Mouse (Mus musculus) lung, adult 2 months (tissue): ENCODE data around the gene Pard6b. TPM values are rescaled to one million over a fixed set of nuclear protein-coding genes. Genes with fewer than 3 reads are reported as not detected.

Experiments
- DNase-seq: peaks from one replicate; pipeline ENCODE4 v3.0.0; 2022
- H3K4me1 ChIP-seq: fragments of 200-500 bp; 2 replicates; pipeline ENCODE4 v1.6.1; 2011; ENCODE audit warnings: low read length; ENCODE audit not compliant: control insufficient read depth, insufficient read depth
- H3K4me3 ChIP-seq: fragments of 200-500 bp; replicated peaks from 2 replicates; pipeline ENCODE3; 2011; ENCODE audit warnings: low read depth, mild to moderate bottlenecking, control low read depth, low read length; ENCODE audit errors: extremely low read depth
- CTCF ChIP-seq: fragments of 200-500 bp; IDR thresholded peaks from 2 replicates; pipeline ENCODE4 v1.5.1; 2011; ENCODE audit warnings: mild to moderate bottlenecking, low read length, control low read depth; ENCODE audit not compliant: insufficient read depth
- POLR2A ChIP-seq: fragments of 200-500 bp; IDR thresholded peaks from 2 replicates; pipeline ENCODE4 v1.6.1; 2011; ENCODE audit warnings: low read depth, mild to moderate bottlenecking, control low read depth, low read length, borderline replicate concordance; ENCODE audit errors: extremely low read depth
- WGBS: fragments of 180-500 bp; shearing (Covaris S2); methylation state at CpG from one replicate; pipeline ENCODE4 v1.1.7; 2018; 5-methylcytosine and 5-hydroxymethylcytosine counted together
- polyA plus RNA-seq: library from polyadenylated mRNA; depleted of rRNA; stranded (reverse); fragments of >200 nt; gene quantifications from 2 replicates; pipeline ENCODE4 v1.2.3, GENCODE M21; 2012; rRNA removed

The Pard6b gene
- 51.6 and 60.1 TPM in 2 replicates for polyA plus RNA-seq

- WGBS = 1% methylated on average over 94 of the region's 110 CpGs
- Histone ChIP-seq H3K4me3 (peak within 1 kb of the TSS; percentile 74), H3K4me1 (peaks cover 2% of the 10 kb centered on the region; the same call in 1 of the 2 replicates)
- peak; percentile 91 for DNase-seq
- TF ChIP-seq CTCF (no peak), POLR2A (peak; percentile 52; the same call in 1 of the 2 replicates)
Measured at GRCm38 (mm10) chr2:168080431-168081246, at the start of gene Pard6b. TSS of gene Pard6b (plus strand) at chr2:168081004.

- WGBS = 96% methylated on average over 2 of the region's 2 CpGs
- H3K4me3 ChIP-seq = no peak overlapping the region
- no peak for DNase-seq
- no peaks in the 10 kb centered on the region for H3K4me1 ChIP-seq
- TF ChIP-seq CTCF (no peak), POLR2A (no peak)
Measured at GRCm38 (mm10) chr2:168031842-168032241, 49.0 kb upstream of the Pard6b start.

GRCm38 (mm10) chr2:168033905-168034304, 46.9 kb upstream of the Pard6b start:
- DNase-seq = no peak
- H3K4me3 ChIP-seq = no peak overlapping the region
- no peaks in the 10 kb centered on the region for H3K4me1 ChIP-seq
- 74% methylated on average over 10 of the region's 10 CpGs for WGBS
- no peak for TF ChIP-seq CTCF
- no peak for TF ChIP-seq POLR2A

- Histone ChIP-seq H3K4me1 (no peaks in the 10 kb centered on the region), H3K4me3 (no peak overlapping the region)
- 94% methylated on average over 6 of the region's 6 CpGs for WGBS
- TF ChIP-seq POLR2A (no peak), CTCF (no peak)
- DNase-seq = no peak
Measured at GRCm38 (mm10) chr2:168035907-168036306, 44.9 kb upstream of the Pard6b start.

GRCm38 (mm10) chr2:168037063-168037462, 43.7 kb upstream of the Pard6b start:
- TF ChIP-seq POLR2A = no peak
- no peak for TF ChIP-seq CTCF
- H3K4me3 ChIP-seq = no peak overlapping the region
- no peaks in the 10 kb centered on the region for H3K4me1 ChIP-seq
- no peak for DNase-seq
- WGBS = 43% methylated on average over 3 of the region's 3 CpGs

GRCm38 (mm10) chr2:168040751-168041150, 40.1 kb upstream of the Pard6b start:
- 72% methylated on average over 3 of the region's 3 CpGs for WGBS
- TF ChIP-seq POLR2A = no peak
- no peak for TF ChIP-seq CTCF
- DNase-seq = no peak
- Histone ChIP-seq H3K4me1 (no peaks in the 10 kb centered on the region), H3K4me3 (no peak overlapping the region)

GRCm38 (mm10) chr2:168042019-168042418, 38.8 kb upstream of the Pard6b start:
- no peak for TF ChIP-seq CTCF
- no peak for TF ChIP-seq POLR2A
- 82% methylated on average over 6 of the region's 6 CpGs for WGBS

GRCm38 (mm10) chr2:168044681-168045287, 36.0 kb upstream of the Pard6b start:
- Histone ChIP-seq H3K4me3 (no peak overlapping the region), H3K4me1 (no peaks in the 10 kb centered on the region)
- DNase-seq = no peak
- no peak for TF ChIP-seq POLR2A
- TF ChIP-seq CTCF = no peak
- WGBS = 83% methylated on average over 10 of the region's 10 CpGs

More at GRCm38 (mm10) chr2:168042019-168042418, 38.8 kb upstream of the Pard6b start:
- Histone ChIP-seq H3K4me1 (no peaks in the 10 kb centered on the region), H3K4me3 (no peak overlapping the region)
- DNase-seq = no peak

GRCm38 (mm10) chr2:168045357-168045756, 35.4 kb upstream of the Pard6b start:
- H3K4me3 ChIP-seq = no peak overlapping the region
- 72% methylated on average over 13 of the region's 13 CpGs for WGBS
- H3K4me1 ChIP-seq = peaks cover 3% of the 10 kb centered on the region; the same call in 1 of the 2 replicates
- DNase-seq = no peak
- TF ChIP-seq POLR2A (no peak), CTCF (no peak)
